Mouse (Mus musculus): ENCODE measurements around the gene Dapk2.

DNA sequence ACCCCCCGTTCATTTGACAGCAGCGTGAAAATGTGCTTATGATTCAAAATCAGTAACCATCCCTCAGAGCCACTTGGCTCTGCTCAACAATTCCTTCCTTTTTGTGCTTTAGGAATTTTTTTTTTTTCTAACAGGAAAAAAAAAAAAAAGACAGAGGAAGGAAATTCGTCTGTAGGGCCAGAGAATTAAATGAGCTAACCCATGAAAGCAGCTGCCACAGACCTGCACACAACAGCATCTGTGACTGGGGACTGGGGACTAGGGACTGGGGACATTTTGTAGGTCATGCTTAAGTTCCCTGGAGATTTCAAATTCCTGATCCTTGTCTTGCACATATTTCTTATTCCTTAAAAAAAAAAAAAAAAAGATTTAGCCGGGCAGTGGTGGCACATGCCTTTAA is 53.4 kb downstream of the Dapk2 start:
- TF ChIP-seq GATA1 (IDR thresholded peaks at IDR 0.05; ENCODE audit: low read length) = no peak
- TF ChIP-seq TAL1 (IDR thresholded peaks at IDR 0.05; ENCODE audit: low read length) = no peak
